Mouse (Mus musculus): Measurements from ENCODE around the gene Adam17. TPM values are rescaled to one million over a fixed set of nuclear protein-coding genes. Genes with fewer than 3 reads are reported as not detected.
A peak's percentile ranks its signal among the peaks of the same experiment; 100 is the strongest.

The Adam17 gene
- 43.6 and 46.1 TPM in 2 replicates for polyA plus RNA-seq (2014; fragmentation: Nextera tagmentation; extraction: Ambion mirVana)

DNA sequence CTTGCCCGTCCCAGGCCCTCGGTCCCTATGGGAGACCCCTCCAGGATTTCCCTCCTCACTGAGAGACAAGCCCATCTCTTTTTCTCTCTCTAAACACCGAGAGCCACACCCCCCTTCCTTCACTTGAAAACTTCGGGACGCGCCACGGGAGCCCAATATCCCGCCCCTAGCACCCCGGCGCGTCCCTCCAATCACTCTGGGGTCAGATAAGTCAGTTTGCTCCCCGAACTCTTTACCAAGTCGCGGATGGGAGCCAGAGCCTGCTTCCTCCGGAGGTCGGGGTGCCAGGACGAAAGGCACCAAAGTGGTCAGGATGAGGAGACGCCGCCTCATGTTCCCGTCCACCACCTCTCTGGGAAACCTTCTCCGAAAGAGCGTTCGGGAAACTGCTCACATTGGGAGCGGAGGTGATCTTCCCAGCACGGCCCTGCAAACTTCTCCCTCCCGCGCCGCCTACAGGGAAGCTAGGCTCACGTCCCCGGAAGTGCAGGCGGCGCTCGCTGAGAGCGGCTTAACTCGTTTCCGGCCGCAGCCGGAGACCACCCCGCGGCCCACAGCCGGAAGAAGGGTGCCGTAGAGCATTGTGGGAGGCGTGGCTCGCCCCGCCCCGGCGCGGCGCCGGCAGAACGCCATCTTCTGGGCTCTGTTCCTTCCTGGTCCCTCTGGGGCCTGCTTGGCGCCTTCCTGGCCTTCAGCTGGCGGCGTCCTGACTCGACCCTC, at the start of gene Adam17:
TSS of gene Adam17 (minus strand) at position 533 of the 720 bp plus-strand sequence.
- ATAC-seq (replicated peaks; ENCODE audit: insufficient number of reproducible peaks, low FRiP score, low TSS enrichment, low read depth) (peak; percentile 94), DNase-seq (ENCODE audit: low spot score) (peak; percentile 96)
- Histone ChIP-seq H3K36me3 (replicated peaks; ENCODE audit: control insufficient read depth, insufficient read depth, low read depth, low read length) (no peaks in the 10 kb centered on the region), H3K4me3 (ENCODE audit: low read depth, low read length) (peak within 1 kb of the TSS; percentile 63), H3K27me3 (ENCODE audit: control insufficient read depth, insufficient read depth, low read length) (no peaks in the 10 kb centered on the region), H3K27ac (replicated peaks; ENCODE audit: low read depth, low read length) (peak within 1 kb of the TSS; percentile 90), H3K9me3 (replicated peaks; ENCODE audit: control insufficient read depth, low read length) (no peaks in the 10 kb centered on the region), H3K4me1 (ENCODE audit: control insufficient read depth, insufficient read depth, low read length) (no peaks in the 10 kb centered on the region), H3K9ac (replicated peaks; ENCODE audit: low read length) (peak within 1 kb of the TSS; percentile 83), H3K4me2 (ENCODE audit: low read depth, low read length) (peak within 1 kb of the TSS; percentile 70)
- WGBS: under 1% methylated on average over 55 of the region's 55 CpGs

- DNase-seq (ENCODE audit: low spot score) (peak; percentile 10), ATAC-seq (replicated peaks; ENCODE audit: insufficient number of reproducible peaks, low FRiP score, low TSS enrichment, low read depth) (no peak)
- WGBS: 33% methylated on average over 10 of the region's 11 CpGs
- no peak overlapping the region; the same call in 1 of the 2 replicates for H3K4me2 ChIP-seq (ENCODE audit: low read depth, low read length)
- no peak overlapping the region for H3K27ac ChIP-seq (replicated peaks; ENCODE audit: low read depth, low read length)
- peaks cover 5% of the 10 kb centered on the region for H3K36me3 ChIP-seq (replicated peaks; ENCODE audit: control insufficient read depth, insufficient read depth, low read depth, low read length)
- H3K27me3 ChIP-seq (ENCODE audit: control insufficient read depth, insufficient read depth, low read length): no peaks in the 10 kb centered on the region
- H3K4me1 ChIP-seq (ENCODE audit: control insufficient read depth, insufficient read depth, low read length): no peaks in the 10 kb centered on the region; the same call in 1 of the 2 replicates
- no peaks in the 10 kb centered on the region for H3K9me3 ChIP-seq (replicated peaks; ENCODE audit: control insufficient read depth, low read length)
- H3K9ac ChIP-seq (replicated peaks; ENCODE audit: low read length): no peak overlapping the region; the same call in 1 of the 2 replicates
- no peak overlapping the region for H3K4me3 ChIP-seq (ENCODE audit: low read depth, low read length)
Observed at GRCm38 (mm10) chr12:21418621-21419131, 45.2 kb upstream of the Adam17 start.

- H3K27ac ChIP-seq (replicated peaks; ENCODE audit: low read depth, low read length): peak overlapping the region; percentile 35; the same call in 1 of the 2 replicates
- no peaks in the 10 kb centered on the region for H3K9me3 ChIP-seq (replicated peaks; ENCODE audit: control insufficient read depth, low read length)
- 6% methylated on average over 10 of the region's 10 CpGs for WGBS
- H3K4me1 ChIP-seq (ENCODE audit: control insufficient read depth, insufficient read depth, low read length): no peaks in the 10 kb centered on the region; the same call in 1 of the 2 replicates
- ATAC-seq (replicated peaks; ENCODE audit: insufficient number of reproducible peaks, low FRiP score, low TSS enrichment, low read depth): no peak
- H3K4me3 ChIP-seq (ENCODE audit: low read depth, low read length): peak overlapping the region; percentile 91
- DNase-seq (ENCODE audit: low spot score): peak; percentile 18
- H3K4me2 ChIP-seq (ENCODE audit: low read depth, low read length): peak overlapping the region; percentile 60
- peak overlapping the region; percentile 65 for H3K9ac ChIP-seq (replicated peaks; ENCODE audit: low read length)
- no peaks in the 10 kb centered on the region for H3K27me3 ChIP-seq (ENCODE audit: control insufficient read depth, insufficient read depth, low read length)
- H3K36me3 ChIP-seq (replicated peaks; ENCODE audit: control insufficient read depth, insufficient read depth, low read depth, low read length): peaks cover 9% of the 10 kb centered on the region
Observed at GRCm38 (mm10) chr12:21418083-21418482, 44.7 kb upstream of the Adam17 start.

GRCm38 (mm10) chr12:21417100-21418070, 44.0 kb upstream of the Adam17 start, which contains the start of gene Ywhaq:
TSS of gene Ywhaq (minus strand) at chr12:21417637.
- Histone ChIP-seq H3K9me3 (replicated peaks; ENCODE audit: control insufficient read depth, low read length) (no peaks in the 10 kb centered on the region), H3K4me1 (ENCODE audit: control insufficient read depth, insufficient read depth, low read length) (no peaks in the 10 kb centered on the region; the same call in 1 of the 2 replicates), H3K27me3 (ENCODE audit: control insufficient read depth, insufficient read depth, low read length) (no peaks in the 10 kb centered on the region), H3K4me3 (ENCODE audit: low read depth, low read length) (peak within 1 kb of the TSS; percentile 91), H3K9ac (replicated peaks; ENCODE audit: low read length) (peak within 1 kb of the TSS; percentile 98), H3K27ac (replicated peaks; ENCODE audit: low read depth, low read length) (peak within 1 kb of the TSS; percentile 99), H3K36me3 (replicated peaks; ENCODE audit: control insufficient read depth, insufficient read depth, low read depth, low read length) (peaks cover 16% of the 10 kb centered on the region), H3K4me2 (ENCODE audit: low read depth, low read length) (peak within 1 kb of the TSS; percentile 66)
- ATAC-seq (replicated peaks; ENCODE audit: insufficient number of reproducible peaks, low FRiP score, low TSS enrichment, low read depth): peak; percentile 100
- DNase-seq (ENCODE audit: low spot score): peak; percentile 99
- WGBS: under 1% methylated on average over 67 of the region's 103 CpGs

- ATAC-seq (replicated peaks; ENCODE audit: insufficient number of reproducible peaks, low FRiP score, low TSS enrichment, low read depth): no peak
- H3K4me1 ChIP-seq (ENCODE audit: control insufficient read depth, insufficient read depth, low read length): no peaks in the 10 kb centered on the region; the same call in 1 of the 2 replicates
- H3K4me3 ChIP-seq (ENCODE audit: low read depth, low read length): peak overlapping the region; percentile 91
- H3K9ac ChIP-seq (replicated peaks; ENCODE audit: low read length): peak overlapping the region; percentile 79
- peak overlapping the region; percentile 66 for H3K4me2 ChIP-seq (ENCODE audit: low read depth, low read length)
- no peaks in the 10 kb centered on the region for H3K27me3 ChIP-seq (ENCODE audit: control insufficient read depth, insufficient read depth, low read length)
- no peak overlapping the region for H3K27ac ChIP-seq (replicated peaks; ENCODE audit: low read depth, low read length)
- no peaks in the 10 kb centered on the region for H3K9me3 ChIP-seq (replicated peaks; ENCODE audit: control insufficient read depth, low read length)
- peaks cover 23% of the 10 kb centered on the region for H3K36me3 ChIP-seq (replicated peaks; ENCODE audit: control insufficient read depth, insufficient read depth, low read depth, low read length)
- WGBS: under 1% methylated on average over 13 of the region's 15 CpGs
- DNase-seq (ENCODE audit: low spot score): no peak
Observed at GRCm38 (mm10) chr12:21416506-21416905, 43.1 kb upstream of the Adam17 start.

- Histone ChIP-seq H3K9ac (replicated peaks; ENCODE audit: low read length) (no peak overlapping the region), H3K27ac (replicated peaks; ENCODE audit: low read depth, low read length) (no peak overlapping the region), H3K27me3 (ENCODE audit: control insufficient read depth, insufficient read depth, low read length) (no peaks in the 10 kb centered on the region), H3K36me3 (replicated peaks; ENCODE audit: control insufficient read depth, insufficient read depth, low read depth, low read length) (peaks cover 45% of the 10 kb centered on the region), H3K9me3 (replicated peaks; ENCODE audit: control insufficient read depth, low read length) (no peaks in the 10 kb centered on the region), H3K4me2 (ENCODE audit: low read depth, low read length) (no peak overlapping the region), H3K4me3 (ENCODE audit: low read depth, low read length) (no peak overlapping the region), H3K4me1 (ENCODE audit: control insufficient read depth, insufficient read depth, low read length) (no peaks in the 10 kb centered on the region)
- 84% methylated on average over 2 of the region's 2 CpGs for WGBS
- no peak for DNase-seq (ENCODE audit: low spot score)
- no peak for ATAC-seq (replicated peaks; ENCODE audit: insufficient number of reproducible peaks, low FRiP score, low TSS enrichment, low read depth)
Observed at GRCm38 (mm10) chr12:21410620-21411019, 37.2 kb upstream of the Adam17 start.

DNA sequence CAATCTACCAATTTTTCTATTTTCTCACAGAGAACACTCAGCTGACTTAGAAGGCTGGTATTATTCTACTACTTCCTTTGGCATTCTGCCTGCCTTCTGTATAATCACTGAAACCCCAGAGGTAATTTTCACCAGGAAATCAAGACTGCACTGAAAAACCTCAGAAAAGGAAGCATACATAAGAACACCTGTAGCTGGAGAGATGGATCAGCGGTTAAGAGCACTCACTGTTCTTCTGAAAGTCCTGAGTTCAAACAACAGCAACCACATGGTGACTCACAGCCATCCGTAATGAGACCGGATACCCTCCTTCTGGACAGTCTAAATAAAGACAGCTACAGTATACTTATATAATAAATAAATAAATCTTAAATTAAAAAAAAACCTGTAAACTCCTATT, 36.2 kb upstream of the Adam17 start:
- Histone ChIP-seq H3K36me3 (replicated peaks; ENCODE audit: control insufficient read depth, insufficient read depth, low read depth, low read length) (peaks cover 45% of the 10 kb centered on the region), H3K9ac (replicated peaks; ENCODE audit: low read length) (no peak overlapping the region), H3K27ac (replicated peaks; ENCODE audit: low read depth, low read length) (no peak overlapping the region), H3K4me2 (ENCODE audit: low read depth, low read length) (no peak overlapping the region), H3K27me3 (ENCODE audit: control insufficient read depth, insufficient read depth, low read length) (no peaks in the 10 kb centered on the region), H3K4me1 (ENCODE audit: control insufficient read depth, insufficient read depth, low read length) (no peaks in the 10 kb centered on the region), H3K9me3 (replicated peaks; ENCODE audit: control insufficient read depth, low read length) (no peaks in the 10 kb centered on the region), H3K4me3 (ENCODE audit: low read depth, low read length) (no peak overlapping the region)
- no peak for DNase-seq (ENCODE audit: low spot score)
- ATAC-seq (replicated peaks; ENCODE audit: insufficient number of reproducible peaks, low FRiP score, low TSS enrichment, low read depth): no peak
- 97% methylated on average over 3 of the region's 3 CpGs for WGBS

Measured in embryonic facial prominence, embryonic 11.5 days (tissue).